Comparison of ENCODE assay signal across 30 mouse cellular contexts in genomic region chr4:107358460-107358859, GRCm38 (mm10). TPM values are rescaled to one million over a fixed set of nuclear protein-coding genes. Genes with fewer than 3 reads are reported as not detected.
DNase-seq lines count a peak whose midpoint lies in the region; ATAC-seq and TF ChIP-seq lines count a peak whose summit lies in the region.
"Had no signal": no experiment of that assay in that cellular context is flagged by ENCODE, and none has a peak within 500 bp of the region (broad histone marks: within the 10 kb centered on the region; RNA-seq: fewer than 3 reads in every experiment).

No protein-coding gene starts in this region.

- H3K4me1 ChIP-seq in midbrain, postnatal 0 days (ENCODE audit: insufficient read depth, low read length) = no peaks in the 10 kb centered on the region
- H3K4me1 ChIP-seq in midbrain, embryonic 11.5 days (ENCODE audit: control insufficient read depth, insufficient read depth, low read length) = no peaks in the 10 kb centered on the region
- H3K4me1 ChIP-seq in heart, embryonic 11.5 days (ENCODE audit: control insufficient read depth, insufficient read depth, low read length) = no peaks in the 10 kb centered on the region
- H3K4me1 ChIP-seq: hindbrain, embryonic 15.5 days; lung, embryonic 15.5 days had no signal

- H3K9ac ChIP-seq in midbrain, postnatal 0 days (replicated peaks; ENCODE audit: low read length, poor library complexity, severe bottlenecking) = no peak overlapping the region
- H3K9ac ChIP-seq in midbrain, embryonic 11.5 days (ENCODE audit: low read length) = no peak overlapping the region
- H3K9ac ChIP-seq in heart, embryonic 11.5 days (ENCODE audit: low read depth, low read length) = no peak overlapping the region
- H3K9ac ChIP-seq: embryonic facial prominence, embryonic 12.5 days; hindbrain, embryonic 15.5 days; kidney, embryonic 15.5 days; limb, embryonic 13.5 days; liver, embryonic 13.5 days; lung, embryonic 15.5 days; neural tube, embryonic 12.5 days had no signal

- no peaks in the 10 kb centered on the region for H3K27me3 ChIP-seq in midbrain, postnatal 0 days (ENCODE audit: insufficient read depth, low read length)
- no peaks in the 10 kb centered on the region for H3K27me3 ChIP-seq in midbrain, embryonic 11.5 days (ENCODE audit: control insufficient read depth, insufficient read depth, low read length)
- H3K27me3 ChIP-seq in heart, embryonic 11.5 days (ENCODE audit: control insufficient read depth, insufficient read depth, low read length) = no peaks in the 10 kb centered on the region
- H3K27me3 ChIP-seq: embryonic facial prominence, embryonic 12.5 days; hindbrain, embryonic 15.5 days; kidney, embryonic 15.5 days; limb, embryonic 13.5 days; liver, embryonic 13.5 days; lung, embryonic 15.5 days; neural tube, embryonic 12.5 days had no signal

- H3K4me2 ChIP-seq in midbrain, postnatal 0 days (ENCODE audit: low read depth, low read length, poor library complexity, severe bottlenecking) = no peak overlapping the region
- H3K4me2 ChIP-seq in midbrain, embryonic 11.5 days = no peak overlapping the region
- H3K4me2 ChIP-seq in heart, embryonic 11.5 days = no peak overlapping the region
- H3K4me2 ChIP-seq: embryonic facial prominence, embryonic 12.5 days; hindbrain, embryonic 15.5 days; kidney, embryonic 15.5 days; limb, embryonic 13.5 days; liver, embryonic 13.5 days; lung, embryonic 15.5 days; neural tube, embryonic 12.5 days had no signal

- 93% methylated on average over 3 of the region's 3 CpGs for WGBS in midbrain, postnatal 0 days
- 91% methylated on average over 3 of the region's 3 CpGs for WGBS in midbrain, embryonic 11.5 days
- 83% methylated on average over 3 of the region's 3 CpGs for WGBS in heart, embryonic 11.5 days (ENCODE audit: insufficient replicate concordance)

- peaks cover 9% of the 10 kb centered on the region; the same call in 1 of the 2 replicates for H3K36me3 ChIP-seq in midbrain, postnatal 0 days (ENCODE audit: insufficient read depth, low read length)
- no peaks in the 10 kb centered on the region for H3K36me3 ChIP-seq in midbrain, embryonic 11.5 days (ENCODE audit: control insufficient read depth, insufficient read depth, low read length)
- 0 out of 2 replicates have a peak, but pooled peaks cover 2% of the 10 kb centered on the region for H3K36me3 ChIP-seq in heart, embryonic 11.5 days (ENCODE audit: control insufficient read depth, insufficient read depth, low read length)
- H3K36me3 ChIP-seq: kidney, embryonic 15.5 days; liver, embryonic 13.5 days; lung, embryonic 15.5 days had no signal

- H3K9me3 ChIP-seq in midbrain, postnatal 0 days (ENCODE audit: low read length) = no peaks in the 10 kb centered on the region
- H3K9me3 ChIP-seq in midbrain, embryonic 11.5 days (ENCODE audit: control insufficient read depth, low read length) = no peaks in the 10 kb centered on the region
- H3K9me3 ChIP-seq in heart, embryonic 11.5 days (replicated peaks; ENCODE audit: control insufficient read depth, low read length) = no peaks in the 10 kb centered on the region
- H3K9me3 ChIP-seq: embryonic facial prominence, embryonic 12.5 days; hindbrain, embryonic 15.5 days; kidney, embryonic 15.5 days; limb, embryonic 13.5 days; liver, embryonic 13.5 days; lung, embryonic 15.5 days; midbrain, embryonic 10.5 days; neural tube, embryonic 12.5 days had no signal

- no peak for ATAC-seq in midbrain, postnatal 0 days (ENCODE audit: low FRiP score)
- ATAC-seq in midbrain, embryonic 11.5 days (ENCODE audit: low FRiP score) = no peak
- no peak for ATAC-seq in heart, embryonic 11.5 days (replicated peaks; ENCODE audit: insufficient number of reproducible peaks, low FRiP score, low TSS enrichment)
- ATAC-seq: intestine, postnatal 0 days had no signal

- no peak overlapping the region for H3K27ac ChIP-seq in midbrain, postnatal 0 days (ENCODE audit: low read depth, low read length)
- H3K27ac ChIP-seq in midbrain, embryonic 11.5 days (ENCODE audit: low read depth, low read length) = no peak overlapping the region
- H3K27ac ChIP-seq in heart, embryonic 11.5 days (ENCODE audit: low read depth, low read length) = no peak overlapping the region
- H3K27ac ChIP-seq: embryonic facial prominence, embryonic 12.5 days; hindbrain, embryonic 15.5 days; limb, embryonic 13.5 days; liver, embryonic 13.5 days; lung, embryonic 15.5 days; midbrain, embryonic 10.5 days; neural tube, embryonic 12.5 days had no signal

- no peak overlapping the region for H3K4me3 ChIP-seq in midbrain, postnatal 0 days (ENCODE audit: low read depth, low read length)
- no peak overlapping the region for H3K4me3 ChIP-seq in midbrain, embryonic 11.5 days (ENCODE audit: low read depth, low read length)
- H3K4me3 ChIP-seq in heart, embryonic 11.5 days (ENCODE audit: low read depth, low read length) = no peak overlapping the region
- H3K4me3 ChIP-seq: embryonic facial prominence, embryonic 12.5 days; hindbrain, embryonic 15.5 days; kidney, embryonic 15.5 days; limb, embryonic 13.5 days; liver, embryonic 13.5 days; lung, embryonic 15.5 days; midbrain, embryonic 10.5 days; neural tube, embryonic 12.5 days had no signal

- TF ChIP-seq CTCF in midbrain, postnatal 0 days (IDR thresholded peaks at IDR 0.05) = no peak

- peak; percentile 40 to 53 for DNase-seq in cerebellum, postnatal 25 days
- DNase-seq in cerebellum, adult 11 months = no peak
- DNase-seq in midbrain, postnatal 0 days (ENCODE audit: low spot score) = peak; percentile 64
- no peak for DNase-seq in midbrain, embryonic 11.5 days (ENCODE audit: low spot score, missing footprints)
- peak; percentile 35 for DNase-seq in layer of hippocampus, adult 11-12 months (ENCODE audit: low spot score)
- peak; percentile 43 to 58 for DNase-seq in layer of hippocampus, postnatal 14 days (ENCODE audit: low spot score in 2 of 2)
- DNase-seq in adipocyte (ENCODE audit: low spot score) = no peak
- DNase-seq: adrenal gland, adult 2 months; B cell, adult 2 months; cerebellum, adult 11-12 months; heart, adult 18-20 months; heart, postnatal 36 days; kidney, postnatal 4 days; liver, embryonic 13.5 days; lung, postnatal 4 days; right cerebral cortex, adult 18-20 months; thymus, adult 2 months had no signal

RNA-seq across cellular contexts. Expression of gene Ndc1, which starts 9.1 kb away (rescaled TPM):
- 32.2 and 36.8 TPM in 2 replicates for total RNA-seq in midbrain, postnatal 0 days (2014; rRNA removed)
- polyA plus RNA-seq in midbrain, postnatal 0 days (2015; fragmentation: Nextera tagmentation; extraction: Ambion mirVana) = 20.1 and 21.5 TPM in 2 replicates
- polyA plus RNA-seq in midbrain, embryonic 11.5 days (2014; fragmentation: Nextera tagmentation; extraction: Ambion mirVana) = 52.9 and 54.3 TPM in 2 replicates
- total RNA-seq in layer of hippocampus, postnatal 14 days (2021) = 10 to 100 TPM; 15.2 to 15.4 TPM
- 32.6 and 38.4 TPM in 2 replicates for polyA plus RNA-seq in heart, embryonic 11.5 days (2014; fragmentation: Nextera tagmentation; extraction: Ambion mirVana)

RNA-seq across cellular contexts. Expression of gene Yipf1, which starts 44.3 kb away (rescaled TPM):
- 53.3 and 58.5 TPM in 2 replicates for total RNA-seq in midbrain, postnatal 0 days (2014; rRNA removed)
- polyA plus RNA-seq in midbrain, postnatal 0 days (2015; fragmentation: Nextera tagmentation; extraction: Ambion mirVana) = 58.9 and 60.8 TPM in 2 replicates
- 36.0 and 40.2 TPM in 2 replicates for polyA plus RNA-seq in midbrain, embryonic 11.5 days (2014; fragmentation: Nextera tagmentation; extraction: Ambion mirVana)
- 10 to 100 TPM; 49.9 to 53.6 TPM for total RNA-seq in layer of hippocampus, postnatal 14 days (2021)
- 41.6 and 43.8 TPM in 2 replicates for polyA plus RNA-seq in heart, embryonic 11.5 days (2014; fragmentation: Nextera tagmentation; extraction: Ambion mirVana)

RNA-seq across cellular contexts. Expression of gene Dio1, which starts 51.5 kb away (rescaled TPM):
- total RNA-seq in midbrain, postnatal 0 days (2014; rRNA removed) = not detected in 2 replicates
- not detected in 2 replicates for polyA plus RNA-seq in midbrain, postnatal 0 days (2015; fragmentation: Nextera tagmentation; extraction: Ambion mirVana)
- not detected in 2 replicates for polyA plus RNA-seq in midbrain, embryonic 11.5 days (2014; fragmentation: Nextera tagmentation; extraction: Ambion mirVana)
- not detected for total RNA-seq in layer of hippocampus, postnatal 14 days (2021)
- polyA plus RNA-seq in heart, embryonic 11.5 days (2014; fragmentation: Nextera tagmentation; extraction: Ambion mirVana) = not detected in 2 replicates
- total RNA-seq: heart, adult 18-20 months; heart, postnatal 36 days; monocyte, adult 5-6 weeks had no signal
- polyA plus RNA-seq: cortical plate, adult 2 months; embryonic facial prominence, embryonic 12.5 days; heart, embryonic 14.5 days; hindbrain, embryonic 15.5 days; limb, embryonic 13.5 days; liver, embryonic 13.5 days; midbrain, embryonic 10.5 days; neural tube, embryonic 12.5 days; stomach, embryonic 14.5 days had no signal

Comparison
In these comparisons a context has a peak if more than half of its experiments do, and no peak if none do; other contexts are left out.
1. DNase-seq: peak in cerebellum, postnatal 25 days (2 of 2), midbrain, postnatal 0 days (single experiment), layer of hippocampus, adult 11-12 months (single experiment) and layer of hippocampus, postnatal 14 days (2 of 2); none in cerebellum, adult 11 months (single experiment), midbrain, embryonic 11.5 days (single experiment) and adipocyte (single experiment).